Mouse (Mus musculus): Measurements from ENCODE around the gene Scaf4. TPM values are rescaled to one million over a fixed set of nuclear protein-coding genes. Genes with fewer than 3 reads are reported as not detected.

Scaf4 gene
- polyA plus RNA-seq, 1 experiment: 47.0 TPM

GRCm38 (mm10) chr16:90180975-90181374 is 103.3 kb downstream of the Scaf4 start:
- TF ChIP-seq CTCF (IDR thresholded peaks at IDR 0.05; ENCODE audit: extremely low read depth, insufficient read depth, insufficient read length, insufficient replicate concordance) (no peak), POLR2A (IDR thresholded peaks at IDR 0.05; ENCODE audit: low read depth, low read length) (no peak)
- 41% methylated on average over 6 of the region's 6 CpGs for WGBS
- Histone ChIP-seq H3K4me3 (ENCODE audit: extremely low read depth, insufficient read depth, insufficient read length) (no peak overlapping the region), H3K27me3 (ENCODE audit: control insufficient read depth, insufficient read depth, low read length) (no peaks in the 10 kb centered on the region), H3K36me3 (ENCODE audit: control insufficient read depth, insufficient read depth, low read length) (no peaks in the 10 kb centered on the region), H3K27ac (ENCODE audit: insufficient read depth, low read length) (no peak overlapping the region), H3K4me1 (ENCODE audit: control insufficient read depth, insufficient read depth, insufficient read length) (no peaks in the 10 kb centered on the region)
- no peak for DNase-seq (ENCODE audit: low read depth in 1 of 2, low spot score in 2 of 2)

GRCm38 (mm10) chr16:90179892-90180291 is 104.4 kb downstream of the Scaf4 start:
- H3K27me3 ChIP-seq (ENCODE audit: control insufficient read depth, insufficient read depth, low read length): no peaks in the 10 kb centered on the region
- no peak overlapping the region for H3K27ac ChIP-seq (ENCODE audit: insufficient read depth, low read length)
- 82% methylated on average over 5 of the region's 5 CpGs for WGBS
- no peak overlapping the region for H3K4me3 ChIP-seq (ENCODE audit: extremely low read depth, insufficient read depth, insufficient read length)
- H3K36me3 ChIP-seq (ENCODE audit: control insufficient read depth, insufficient read depth, low read length): no peaks in the 10 kb centered on the region
- TF ChIP-seq CTCF (IDR thresholded peaks at IDR 0.05; ENCODE audit: extremely low read depth, insufficient read depth, insufficient read length, insufficient replicate concordance) (no peak), POLR2A (IDR thresholded peaks at IDR 0.05; ENCODE audit: low read depth, low read length) (no peak)
- no peaks in the 10 kb centered on the region for H3K4me1 ChIP-seq (ENCODE audit: control insufficient read depth, insufficient read depth, insufficient read length)
- DNase-seq (ENCODE audit: low read depth in 1 of 2, low spot score in 2 of 2): no peak

- no peak for DNase-seq (ENCODE audit: low read depth in 1 of 2, low spot score in 2 of 2)
- TF ChIP-seq CTCF (IDR thresholded peaks at IDR 0.05; ENCODE audit: extremely low read depth, insufficient read depth, insufficient read length, insufficient replicate concordance) (no peak), POLR2A (IDR thresholded peaks at IDR 0.05; ENCODE audit: low read depth, low read length) (no peak)
- WGBS: 78% methylated on average over 3 of the region's 3 CpGs
- no peaks in the 10 kb centered on the region for H3K4me1 ChIP-seq (ENCODE audit: control insufficient read depth, insufficient read depth, insufficient read length)
- H3K27ac ChIP-seq (ENCODE audit: insufficient read depth, low read length): no peak overlapping the region
- H3K36me3 ChIP-seq (ENCODE audit: control insufficient read depth, insufficient read depth, low read length): no peaks in the 10 kb centered on the region
- no peak overlapping the region for H3K4me3 ChIP-seq (ENCODE audit: extremely low read depth, insufficient read depth, insufficient read length)
- no peaks in the 10 kb centered on the region for H3K27me3 ChIP-seq (ENCODE audit: control insufficient read depth, insufficient read depth, low read length)
These were observed 105.9 kb downstream of the Scaf4 start for GRCm38 (mm10) chr16:90178404-90178803.

GRCm38 (mm10) chr16:90177425-90177824 is 106.9 kb downstream of the Scaf4 start:
- peak; percentile 12 to 27 for DNase-seq (ENCODE audit: low read depth in 1 of 2, low spot score in 2 of 2)
- TF ChIP-seq CTCF (IDR thresholded peaks at IDR 0.05; ENCODE audit: extremely low read depth, insufficient read depth, insufficient read length, insufficient replicate concordance) (no peak), POLR2A (IDR thresholded peaks at IDR 0.05; ENCODE audit: low read depth, low read length) (no peak)
- 3% methylated on average over 8 of the region's 8 CpGs for WGBS
- H3K27ac ChIP-seq (ENCODE audit: insufficient read depth, low read length): no peak overlapping the region
- H3K36me3 ChIP-seq (ENCODE audit: control insufficient read depth, insufficient read depth, low read length): no peaks in the 10 kb centered on the region
- no peaks in the 10 kb centered on the region for H3K4me1 ChIP-seq (ENCODE audit: control insufficient read depth, insufficient read depth, insufficient read length)
- no peaks in the 10 kb centered on the region for H3K27me3 ChIP-seq (ENCODE audit: control insufficient read depth, insufficient read depth, low read length)
- no peak overlapping the region for H3K4me3 ChIP-seq (ENCODE audit: extremely low read depth, insufficient read depth, insufficient read length)

- H3K4me3 ChIP-seq (ENCODE audit: extremely low read depth, insufficient read depth, insufficient read length): no peak overlapping the region
- H3K27ac ChIP-seq (ENCODE audit: insufficient read depth, low read length): no peak overlapping the region
- no peak for DNase-seq (ENCODE audit: low read depth in 1 of 2, low spot score in 2 of 2)
- H3K4me1 ChIP-seq (ENCODE audit: control insufficient read depth, insufficient read depth, insufficient read length): no peaks in the 10 kb centered on the region
- H3K36me3 ChIP-seq (ENCODE audit: control insufficient read depth, insufficient read depth, low read length): no peaks in the 10 kb centered on the region
- WGBS: 38% methylated on average over 10 of the region's 10 CpGs
- TF ChIP-seq CTCF (IDR thresholded peaks at IDR 0.05; ENCODE audit: extremely low read depth, insufficient read depth, insufficient read length, insufficient replicate concordance): no peak
- no peak for TF ChIP-seq POLR2A (IDR thresholded peaks at IDR 0.05; ENCODE audit: low read depth, low read length)
- H3K27me3 ChIP-seq (ENCODE audit: control insufficient read depth, insufficient read depth, low read length): no peaks in the 10 kb centered on the region
These were observed 107.8 kb downstream of the Scaf4 start for GRCm38 (mm10) chr16:90176472-90176871.

Other genes starting within 250 kb of the Scaf4 start
- 4.1 and 4.3 TPM in 2 replicates for gene Tiam1, start 140.7 kb downstream of the Scaf4 start, polyA plus RNA-seq (2012; rRNA removed)
- gene Sod1, start 63.7 kb downstream of the Scaf4 start, polyA plus RNA-seq (2012; rRNA removed): 153 and 168 TPM in 2 replicates
- 0.29 and 0.40 TPM in 2 replicates for gene Hunk, start 101.5 kb upstream of the Scaf4 start, polyA plus RNA-seq (2012; rRNA removed)